Mouse (Mus musculus) neural tube, embryonic 14.5 days (tissue): ENCODE data around the gene Sycn. TPM values are rescaled to one million over a fixed set of nuclear protein-coding genes. Genes with fewer than 3 reads are reported as not detected.

Experiments
- ATAC-seq: fragments of 200-750 bp; cut with Nextera tagmentation; 2 replicates; pipeline ENCODE4 v1.8.0; 2017; ENCODE audit warnings: low read depth, mild to moderate bottlenecking, moderate TSS enrichment, moderate library complexity
- H3K27ac ChIP-seq: fragments of 300-500 bp; sonication (generic); 2 replicates; pipeline ENCODE4 v1.5.1; 2014; ENCODE audit warnings: low read depth, mild to moderate bottlenecking, control low read depth, low read length, moderate library complexity, mixed read lengths
- H3K27me3 ChIP-seq: fragments of 300-500 bp; sonication (generic); 2 replicates; pipeline ENCODE4 v1.6.1; 2014; ENCODE audit warnings: low read length; ENCODE audit not compliant: control insufficient read depth, insufficient read depth
- H3K36me3 ChIP-seq: fragments of 300-500 bp; sonication (generic); 2 replicates; pipeline ENCODE4 v1.6.1; 2014; ENCODE audit warnings: low read length, mixed read lengths; ENCODE audit not compliant: control insufficient read depth, insufficient read depth
- H3K4me1 ChIP-seq: fragments of 300-500 bp; sonication (generic); 2 replicates; pipeline ENCODE4 v1.6.1; 2014; ENCODE audit warnings: low read length; ENCODE audit not compliant: control insufficient read depth, insufficient read depth
- H3K4me2 ChIP-seq: fragments of 300-500 bp; sonication (generic); 2 replicates; pipeline ENCODE4 v1.6.1; 2014; ENCODE audit warnings: mild to moderate bottlenecking, low read depth, low read length, control low read depth
- H3K4me3 ChIP-seq: fragments of 300-500 bp; sonication (generic); 2 replicates; pipeline ENCODE4 v1.5.1; 2014; ENCODE audit warnings: low read depth, low read length, control low read depth, mixed read lengths
- H3K9ac ChIP-seq: fragments of 300-500 bp; sonication (generic); replicated peaks from 2 replicates; pipeline ENCODE4 v1.6.1; 2014; ENCODE audit warnings: low read depth, mild to moderate bottlenecking, control low read depth, low read length, mixed read lengths
- H3K9me3 ChIP-seq: fragments of 300-500 bp; sonication (generic); 2 replicates; pipeline ENCODE4 v1.6.1; 2016; ENCODE audit warnings: low read length; ENCODE audit not compliant: control insufficient read depth
- WGBS: fragments of 180-500 bp; shearing (Covaris S2); extraction: QIAGEN DNeasy Blood & Tissue Kit; methylation state at CpG from one replicate; pipeline ENCODE4 v1.1.7; 2014; 5-methylcytosine and 5-hydroxymethylcytosine counted together
- polyA plus RNA-seq: library from polyadenylated mRNA; unstranded; fragments of >200 nt; fragmentation: Nextera tagmentation; extraction: Ambion mirVana; gene quantifications from 2 replicates; pipeline ENCODE4 v1.2.1, GENCODE M21; 2014

Sycn gene
- polyA plus RNA-seq, 1 experiment from 2014 or later, result not detected

DNA sequence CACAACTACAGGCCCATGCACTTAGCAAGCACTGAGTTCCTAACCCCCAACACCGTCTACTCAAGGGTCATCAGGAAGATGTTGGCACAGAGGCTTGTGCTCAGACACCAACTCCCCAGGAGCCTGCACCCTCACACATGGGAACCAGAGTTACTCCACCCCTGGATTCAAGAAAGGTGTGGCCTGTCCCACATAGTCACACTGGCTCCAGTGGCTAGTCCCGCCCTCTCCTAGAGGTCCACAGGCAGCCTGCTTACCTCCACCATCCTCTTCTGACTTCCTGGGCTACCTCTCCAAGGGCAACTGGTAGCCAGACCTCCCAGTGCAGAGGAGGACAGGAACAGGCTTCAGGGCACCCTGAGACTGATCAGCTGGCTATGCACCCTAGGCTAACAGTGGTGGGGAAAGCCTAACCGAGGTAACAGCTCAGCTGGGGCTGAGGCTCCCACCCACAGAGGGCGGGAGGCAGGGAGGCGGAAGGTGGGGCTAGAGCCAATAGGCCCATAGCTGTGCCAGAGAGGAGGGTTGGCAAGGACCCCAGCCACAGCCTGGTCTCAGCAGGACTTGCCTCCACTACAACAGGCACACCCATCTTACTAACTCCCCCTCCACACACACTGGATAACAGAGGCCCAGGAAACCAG is 35.7 kb downstream of the Sycn start:
- no peak overlapping the region for H3K4me3 ChIP-seq
- WGBS, result 70% methylated on average over 5 of the region's 5 CpGs
- no peaks in the 10 kb centered on the region for H3K4me1 ChIP-seq
- H3K27ac ChIP-seq, result no peak overlapping the region
- no peaks in the 10 kb centered on the region for H3K36me3 ChIP-seq
- no peak overlapping the region for H3K9ac ChIP-seq
- no peaks in the 10 kb centered on the region for H3K27me3 ChIP-seq
- ATAC-seq, result peak; percentile 39
- H3K9me3 ChIP-seq, result no peaks in the 10 kb centered on the region
- no peak overlapping the region for H3K4me2 ChIP-seq

DNA sequence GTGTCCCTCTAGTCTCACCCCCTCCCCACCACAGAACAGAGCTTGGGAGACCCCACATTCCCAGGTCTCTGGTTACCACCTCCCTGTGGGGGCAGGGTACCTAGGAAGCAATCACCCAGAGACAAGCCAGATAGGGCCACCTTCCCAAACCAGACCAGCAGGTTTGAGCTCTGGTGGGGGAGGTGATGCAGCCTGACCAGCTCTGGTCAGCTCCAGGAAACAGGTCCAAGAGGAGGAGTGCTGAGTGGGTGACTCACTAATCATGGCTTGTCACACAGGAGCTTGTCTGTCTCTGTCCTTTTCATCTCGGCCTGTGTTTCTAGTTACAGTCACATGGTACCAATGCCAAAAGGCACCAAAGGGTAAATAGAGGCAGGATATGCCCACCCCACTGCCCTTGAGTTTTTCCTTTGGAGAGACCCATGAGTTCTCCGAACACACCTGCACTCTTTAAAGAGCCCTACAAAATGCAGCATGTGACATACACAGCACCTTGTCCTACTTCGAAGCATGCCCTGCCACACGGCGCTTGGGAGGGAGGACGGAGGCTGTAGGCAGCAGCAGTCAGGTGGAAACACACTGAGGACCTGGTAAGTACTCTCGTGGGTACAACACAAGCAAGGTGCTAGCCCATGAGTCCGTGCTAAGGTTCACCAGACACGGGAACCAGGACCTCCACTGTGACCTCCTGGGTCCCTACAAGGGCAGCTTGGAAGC is 37.3 kb downstream of the Sycn start:
- Histone ChIP-seq H3K9ac (no peak overlapping the region), H3K4me1 (no peaks in the 10 kb centered on the region; the same call in 1 of the 2 replicates), H3K27me3 (no peaks in the 10 kb centered on the region), H3K36me3 (no peaks in the 10 kb centered on the region), H3K9me3 (no peaks in the 10 kb centered on the region), H3K27ac (no peak overlapping the region), H3K4me3 (no peak overlapping the region), H3K4me2 (no peak overlapping the region)
- WGBS, result 92% methylated on average over 9 of the region's 9 CpGs
- no peak for ATAC-seq

- no peaks in the 10 kb centered on the region for H3K9me3 ChIP-seq
- 82% methylated on average over 5 of the region's 5 CpGs for WGBS
- ATAC-seq, result no peak
- H3K4me2 ChIP-seq, result no peak overlapping the region
- peaks cover 2% of the 10 kb centered on the region for H3K4me1 ChIP-seq
- no peak overlapping the region for H3K9ac ChIP-seq
- H3K4me3 ChIP-seq, result no peak overlapping the region
- no peaks in the 10 kb centered on the region for H3K27me3 ChIP-seq
- no peaks in the 10 kb centered on the region for H3K36me3 ChIP-seq
- no peak overlapping the region for H3K27ac ChIP-seq
Observed at GRCm38 (mm10) chr7:28578543-28579053, 37.9 kb downstream of the Sycn start.

GRCm38 (mm10) chr7:28579826-28580225 is 39.1 kb downstream of the Sycn start:
- no peak overlapping the region for H3K27ac ChIP-seq

DNA sequence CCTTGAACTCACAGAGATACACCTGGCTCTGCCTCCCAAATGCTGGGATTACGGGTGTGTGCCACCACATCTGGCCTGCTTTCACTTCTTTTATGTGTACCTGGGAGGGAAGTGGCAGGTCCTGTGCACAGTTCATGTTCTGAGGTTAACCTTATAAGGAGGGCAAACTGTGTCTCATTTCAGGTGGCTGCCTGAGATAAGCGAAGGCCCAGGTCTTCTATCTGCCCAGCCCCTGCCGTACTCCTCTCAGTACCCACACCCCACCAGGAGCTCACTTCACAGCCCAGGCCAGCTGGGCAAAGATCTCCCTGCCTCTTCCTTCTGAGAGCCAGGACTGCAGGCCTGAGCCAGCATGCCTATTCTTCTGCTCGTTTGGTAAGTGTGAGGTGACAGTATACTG is 41.0 kb downstream of the Sycn start:
- peaks cover 2% of the 10 kb centered on the region for H3K4me1 ChIP-seq

More at GRCm38 (mm10) chr7:28579826-28580225, 39.1 kb downstream of the Sycn start:
- Histone ChIP-seq H3K4me2 (no peak overlapping the region), H3K4me3 (no peak overlapping the region), H3K9me3 (no peaks in the 10 kb centered on the region), H3K9ac (no peak overlapping the region), H3K36me3 (no peaks in the 10 kb centered on the region), H3K27me3 (no peaks in the 10 kb centered on the region), H3K4me1 (peaks cover 2% of the 10 kb centered on the region)
- 74% methylated on average over 5 of the region's 5 CpGs for WGBS
- no peak for ATAC-seq

DNA sequence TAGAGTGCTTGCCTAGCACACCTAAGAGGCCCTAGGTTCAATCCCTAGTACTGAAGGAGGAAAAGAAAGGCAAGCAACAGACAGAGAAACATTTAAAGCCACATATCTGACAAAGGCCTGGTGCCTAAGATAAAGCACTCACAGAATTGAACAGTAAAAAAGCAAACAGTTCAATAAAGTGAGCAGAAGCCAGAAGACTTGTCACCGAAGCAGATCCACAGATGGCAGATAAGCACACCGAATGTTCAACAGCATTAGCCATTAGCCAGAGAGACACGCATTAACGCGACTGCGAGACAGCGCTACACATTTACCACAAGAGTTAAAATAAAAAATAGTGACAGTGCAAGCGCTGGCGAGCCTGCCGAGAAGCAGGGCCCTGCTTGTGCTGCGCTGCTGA is 42.2 kb downstream of the Sycn start:
- Histone ChIP-seq H3K9me3 (no peaks in the 10 kb centered on the region), H3K27me3 (no peaks in the 10 kb centered on the region), H3K4me1 (peaks cover 10% of the 10 kb centered on the region), H3K9ac (no peak overlapping the region; the same call in 1 of the 2 replicates), H3K36me3 (no peaks in the 10 kb centered on the region), H3K4me3 (no peak overlapping the region), H3K27ac (0 out of 2 replicates have a peak overlapping the region, but pooled peaks have one; percentile 28), H3K4me2 (no peak overlapping the region)
- ATAC-seq, result no peak
- 64% methylated on average over 11 of the region's 11 CpGs for WGBS

More for the DNA sequence above, 41.0 kb downstream of the Sycn start:
- H3K4me3 ChIP-seq, result no peak overlapping the region
- H3K27ac ChIP-seq, result no peak overlapping the region
- H3K36me3 ChIP-seq, result no peaks in the 10 kb centered on the region
- H3K9me3 ChIP-seq, result no peaks in the 10 kb centered on the region
- 85% methylated on average over 4 of the region's 4 CpGs for WGBS
- no peak overlapping the region for H3K9ac ChIP-seq
- no peak for ATAC-seq
- H3K27me3 ChIP-seq, result no peaks in the 10 kb centered on the region
- no peak overlapping the region for H3K4me2 ChIP-seq

- Histone ChIP-seq H3K27me3 (no peaks in the 10 kb centered on the region), H3K9me3 (no peaks in the 10 kb centered on the region), H3K36me3 (no peaks in the 10 kb centered on the region), H3K4me1 (peaks cover 13% of the 10 kb centered on the region), H3K9ac (no peak overlapping the region; the same call in 1 of the 2 replicates), H3K27ac (no peak overlapping the region; the same call in 1 of the 2 replicates), H3K4me2 (no peak overlapping the region), H3K4me3 (no peak overlapping the region)
- WGBS, result 80% methylated on average over 8 of the region's 8 CpGs
- 0 out of 2 replicates have a peak, but pooled peaks have one; percentile 12 for ATAC-seq
Observed at GRCm38 (mm10) chr7:28583570-28584344, 43.1 kb downstream of the Sycn start.

DNA sequence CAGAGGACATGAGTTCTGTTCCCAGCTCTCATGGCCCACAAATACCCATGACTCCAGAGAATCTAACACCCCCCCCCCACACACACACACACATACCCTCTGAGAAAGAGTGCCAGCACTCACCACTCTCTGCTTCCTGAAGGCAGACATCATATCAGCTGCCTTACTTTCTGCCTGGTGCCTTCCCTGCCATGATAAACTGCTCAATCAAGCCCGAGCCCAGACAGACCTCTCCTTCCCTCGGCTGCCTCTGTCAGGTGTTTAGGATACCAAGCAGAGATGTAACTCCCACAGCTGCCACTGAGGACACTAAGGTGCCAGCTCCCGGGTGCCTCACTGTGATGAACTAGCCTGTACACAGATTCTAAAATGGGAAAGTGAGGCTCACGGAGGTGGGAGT is 43.8 kb downstream of the Sycn start:
- Histone ChIP-seq H3K4me1 (peaks cover 13% of the 10 kb centered on the region), H3K27me3 (no peaks in the 10 kb centered on the region), H3K4me3 (no peak overlapping the region), H3K4me2 (no peak overlapping the region), H3K9ac (no peak overlapping the region), H3K27ac (0 out of 2 replicates have a peak overlapping the region, but pooled peaks have one; percentile 22), H3K36me3 (no peaks in the 10 kb centered on the region), H3K9me3 (no peaks in the 10 kb centered on the region)
- ATAC-seq, result no peak
- 73% methylated on average over 4 of the region's 4 CpGs for WGBS
